Mouse (Mus musculus) gastrocnemius, adult 8-10 months (tissue): ENCODE results near the gene Apob. TPM values are rescaled to one million over a fixed set of nuclear protein-coding genes. Genes with fewer than 3 reads are reported as not detected.
A peak's percentile ranks its signal among the peaks of the same experiment; 100 is the strongest.

ENCODE experiments used
- DNase-seq, 2 experiments: peaks; one replicate each; pipeline ENCODE4 v3.0.0; 2022; ENCODE audit warnings: low spot score in 2 of 2
- total RNA-seq, 4 experiments: library from RNA; stranded (reverse); gene quantifications; 2 replicates each; pipeline ENCODE4 v1.2.4; 2022

The Apob gene
- total RNA-seq, 4 experiments from 2014 or later = 0.02 to 2.1 TPM; not detected in 2

DNA sequence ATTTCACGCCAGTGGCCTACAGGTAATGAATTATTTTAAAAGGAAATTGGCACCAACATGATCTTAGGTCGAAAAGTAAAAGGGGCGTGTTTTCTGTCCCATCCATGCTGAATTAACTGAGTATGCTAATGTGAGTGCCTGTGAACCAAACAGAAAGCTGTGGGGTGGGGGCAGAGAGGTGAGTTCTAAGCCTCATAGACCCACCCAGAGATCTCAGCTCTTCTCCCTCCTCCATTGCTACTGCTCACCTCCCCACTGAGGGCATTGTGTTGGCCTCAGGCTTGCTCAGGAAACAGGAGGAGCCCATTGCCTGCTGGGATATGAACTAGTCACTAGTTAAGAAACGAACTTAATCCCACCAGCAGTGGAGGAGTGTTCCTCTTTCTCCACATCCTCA lies 54.9 kb downstream of the Apob start:
- no peak for DNase-seq

DNA sequence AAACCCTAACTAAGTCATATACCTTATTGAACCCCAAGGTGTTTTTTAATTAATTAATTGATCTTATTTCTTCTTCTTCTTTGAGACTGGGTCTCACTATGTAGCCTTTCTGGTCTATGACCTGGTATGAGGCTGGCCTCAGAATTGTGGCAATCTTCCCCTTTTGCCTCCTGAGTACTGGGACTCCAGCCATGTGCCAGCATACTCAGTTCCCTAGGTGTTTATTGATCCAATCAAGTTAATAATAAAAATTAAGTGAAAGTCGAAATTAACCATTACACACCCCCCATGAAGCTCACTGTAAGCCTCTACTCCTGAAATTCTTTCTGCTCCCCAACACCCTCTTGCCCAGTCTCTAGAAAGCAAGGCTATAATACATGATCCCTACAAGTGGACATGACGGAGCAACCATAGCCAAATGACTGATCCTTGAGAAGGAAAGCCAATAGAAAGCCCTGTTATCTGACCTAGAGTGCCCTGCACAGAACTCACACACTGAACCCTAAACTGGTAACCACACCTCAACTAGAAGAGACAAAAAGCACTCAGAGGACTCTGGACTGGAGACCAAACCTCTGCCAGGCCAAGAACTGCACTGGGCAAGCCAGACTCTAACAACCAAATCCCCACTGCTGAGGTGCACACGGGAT lies 60.8 kb downstream of the Apob start:
- DNase-seq = no peak

- no peak for DNase-seq
Measured at GRCm38 (mm10) chr12:8042626-8043394, 65.4 kb downstream of the Apob start.

DNA sequence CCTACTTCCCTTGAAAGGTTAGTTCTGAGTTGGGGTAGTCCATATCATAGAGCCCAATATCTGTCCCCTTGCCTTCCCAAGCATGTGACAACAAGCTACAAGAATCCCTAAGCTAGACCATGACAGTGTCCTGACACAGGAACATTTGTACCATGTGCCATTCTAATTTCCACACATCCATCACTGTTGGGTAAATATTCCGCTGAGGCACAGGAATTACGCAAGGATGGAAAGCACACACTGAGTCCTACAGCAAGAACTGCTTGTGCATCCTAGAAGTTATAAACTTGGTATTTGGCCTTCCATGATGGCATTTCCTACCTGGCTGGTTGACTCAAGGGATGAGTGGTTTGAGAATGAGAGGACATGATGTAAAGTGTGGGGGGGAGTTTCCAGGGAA lies 69.6 kb downstream of the Apob start:
- DNase-seq = no peak

DNA sequence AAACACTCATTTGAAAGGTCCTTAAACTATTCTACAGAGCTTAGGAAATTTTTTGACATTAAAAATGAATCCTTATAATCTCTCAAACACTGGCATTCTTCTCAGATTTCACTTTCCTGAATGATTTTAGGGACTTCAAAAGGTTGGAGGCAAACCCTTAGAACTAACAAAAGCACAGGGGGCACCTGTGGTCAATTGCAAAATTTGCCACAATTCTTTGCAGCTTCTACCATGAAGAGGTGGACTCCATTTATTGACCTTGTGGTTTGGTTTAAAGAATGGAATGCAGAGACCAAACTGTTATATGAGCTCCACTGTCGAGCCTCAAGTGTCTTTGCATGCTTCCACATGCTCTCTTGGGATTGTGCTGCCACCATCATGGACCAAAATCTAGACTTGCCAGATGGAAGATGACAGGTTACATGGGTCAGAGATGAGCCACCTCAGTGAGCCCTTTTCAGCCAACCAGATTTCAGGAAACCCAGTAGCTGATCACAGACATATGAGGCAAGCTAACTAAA lies 70.4 kb downstream of the Apob start:
- no peak for DNase-seq

- DNase-seq = no peak
Measured at GRCm38 (mm10) chr12:8056001-8056640, 78.7 kb downstream of the Apob start.

DNA sequence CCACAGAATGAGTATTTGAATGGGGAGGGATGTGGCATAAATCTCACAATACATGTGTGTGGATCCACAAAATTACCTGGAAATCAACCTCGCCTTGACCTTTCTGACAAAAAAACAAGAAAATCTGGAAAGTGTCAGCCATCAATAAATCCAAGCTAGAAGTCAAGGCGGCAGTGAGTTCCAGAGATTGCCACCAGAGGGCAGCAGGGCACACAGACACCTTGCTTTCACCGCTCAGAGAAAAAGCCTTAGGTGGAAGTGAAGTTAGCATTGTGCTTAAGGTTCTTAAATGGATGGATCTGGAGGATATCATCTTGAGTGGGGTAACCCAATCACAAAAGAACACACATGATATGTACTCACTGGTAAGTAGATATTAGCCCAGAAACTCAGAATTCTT lies 82.1 kb downstream of the Apob start:
- peak; percentile 12 to 26 for DNase-seq

- DNase-seq = no peak
Measured at GRCm38 (mm10) chr12:8063363-8064065, 86.1 kb downstream of the Apob start.

Other genes with a start within 250 kb of the Apob start
- gene Ldah, start 230.5 kb downstream of the Apob start, total RNA-seq = 10 to 100 TPM in 1 of 4 experiments, 1 to 10 TPM in 3; 8.4 to 10.2 (median 8.6) TPM